Mouse (Mus musculus) embryonic facial prominence, embryonic 14.5 days (tissue): Measurements from ENCODE around the gene Atp6v1f. TPM values are rescaled to one million over a fixed set of nuclear protein-coding genes. Genes with fewer than 3 reads are reported as not detected.

Source experiments
- ATAC-seq: fragments of 200-750 bp; cut with Nextera tagmentation; 2 replicates; pipeline ENCODE4 v1.8.0; 2017; ENCODE audit warnings: low read depth, moderate number of reproducible peaks, moderate TSS enrichment
- DNase-seq: peaks from one replicate; pipeline ENCODE4 v3.0.0-alpha.2; 2015; ENCODE audit warnings: low spot score
- H3K27ac ChIP-seq: fragments of 300-500 bp; sonication (generic); replicated peaks from 2 replicates; pipeline ENCODE4 v1.5.1; 2014; ENCODE audit warnings: low read depth, mild to moderate bottlenecking, low read length, moderate library complexity
- H3K27me3 ChIP-seq: fragments of 300-500 bp; sonication (generic); replicated peaks from 2 replicates; pipeline ENCODE4 v1.6.1; 2014; ENCODE audit warnings: low read length; ENCODE audit not compliant: control insufficient read depth, insufficient read depth
- H3K36me3 ChIP-seq: fragments of 300-500 bp; sonication (generic); 2 replicates; pipeline ENCODE4 v1.6.1; 2014; ENCODE audit warnings: low read length, mixed read lengths; ENCODE audit not compliant: control insufficient read depth, insufficient read depth
- H3K4me1 ChIP-seq: fragments of 300-500 bp; sonication (generic); 2 replicates; pipeline ENCODE4 v1.6.1; 2014; ENCODE audit warnings: antibody characterized with exemption, low read length; ENCODE audit not compliant: control insufficient read depth, insufficient read depth
- H3K4me2 ChIP-seq: fragments of 300-500 bp; sonication (generic); 2 replicates; pipeline ENCODE4 v1.6.1; 2014; ENCODE audit warnings: low read depth, mild to moderate bottlenecking, low read length, moderate library complexity, mixed read lengths
- H3K4me3 ChIP-seq: fragments of 300-500 bp; sonication (generic); 2 replicates; pipeline ENCODE4 v1.5.1; 2014; ENCODE audit warnings: low read depth, mild to moderate bottlenecking, low read length
- H3K9ac ChIP-seq: fragments of 300-500 bp; sonication (generic); 2 replicates; pipeline ENCODE4 v1.6.1; 2014; ENCODE audit warnings: low read depth, mild to moderate bottlenecking, low read length, moderate library complexity, mixed read lengths
- H3K9me3 ChIP-seq: fragments of 300-500 bp; sonication (generic); 2 replicates; pipeline ENCODE4 v1.6.1; 2016; ENCODE audit warnings: low read length; ENCODE audit not compliant: control insufficient read depth
- WGBS: fragments of 180-500 bp; shearing (Covaris S2); extraction: QIAGEN DNeasy Blood & Tissue Kit; methylation state at CpG from one replicate; pipeline ENCODE4 v1.1.7; 2014; 5-methylcytosine and 5-hydroxymethylcytosine counted together
- polyA plus RNA-seq: library from polyadenylated mRNA; unstranded; fragments of >200 nt; fragmentation: Nextera tagmentation; extraction: Ambion mirVana; gene quantifications from 2 replicates; pipeline ENCODE4 v1.2.1, GENCODE M21; 2014

Atp6v1f gene
- polyA plus RNA-seq, 1 experiment from 2014 or later = 215 TPM

GRCm38 (mm10) chr6:29432676-29433037 is 34.9 kb upstream of the Atp6v1f start:
- Histone ChIP-seq H3K27ac (no peak overlapping the region; the same call in 1 of the 2 replicates), H3K4me3 (peak overlapping the region; percentile 71), H3K36me3 (no peaks in the 10 kb centered on the region), H3K27me3 (peaks cover 14% of the 10 kb centered on the region), H3K9ac (peak overlapping the region; percentile 83), H3K4me2 (peak overlapping the region; percentile 84), H3K4me1 (peaks cover 34% of the 10 kb centered on the region), H3K9me3 (no peaks in the 10 kb centered on the region)
- DNase-seq = peak; percentile 9
- no peak for ATAC-seq

DNA sequence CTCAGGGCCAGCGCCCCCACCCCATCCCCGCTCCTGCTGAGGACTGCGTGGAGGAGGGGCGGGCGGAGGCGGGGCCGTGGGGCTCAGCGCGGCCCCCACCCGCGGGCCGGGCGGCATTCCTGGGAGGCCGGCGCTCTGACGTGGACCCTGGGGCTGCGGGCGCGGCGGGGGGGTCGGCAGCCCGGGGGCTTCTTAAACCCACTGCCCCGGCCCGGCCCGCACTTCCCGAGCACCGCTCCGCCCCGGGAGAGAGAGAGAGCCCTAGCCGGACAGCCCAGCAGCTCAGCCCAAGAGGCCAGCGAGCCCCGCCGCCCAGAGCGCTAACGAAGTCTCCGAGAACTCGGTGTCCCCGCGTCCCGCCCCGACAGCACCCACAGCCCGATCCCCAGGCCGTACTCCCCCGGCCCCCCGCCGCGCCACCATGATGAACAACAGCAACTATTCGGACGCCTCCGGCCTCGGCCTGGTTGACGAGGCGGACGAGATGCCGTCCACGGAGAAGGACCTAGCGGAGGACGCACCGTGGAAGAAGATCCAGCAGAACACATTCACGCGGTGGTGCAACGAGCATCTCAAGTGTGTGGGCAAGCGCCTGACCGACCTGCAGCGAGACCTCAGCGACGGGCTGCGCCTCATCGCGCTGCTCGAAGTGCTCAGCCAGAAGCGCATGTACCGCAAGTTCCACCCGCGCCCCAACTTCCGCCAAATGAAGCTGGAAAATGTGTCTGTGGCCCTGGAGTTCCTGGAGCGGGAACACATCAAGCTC is 34.3 kb upstream of the Atp6v1f start, which contains the start of gene Flnc:
TSS of gene Flnc (plus strand) at position 219 of the 766 bp plus-strand sequence.
- 1% methylated on average over 52 of the region's 77 CpGs for WGBS
- H3K4me2 ChIP-seq = peak within 1 kb of the TSS; percentile 84
- peaks cover 5% of the 10 kb centered on the region; the same call in 1 of the 2 replicates for H3K36me3 ChIP-seq
- H3K27me3 ChIP-seq = peaks cover 14% of the 10 kb centered on the region
- DNase-seq = peak; percentile 67
- ATAC-seq = peak; percentile 9; the same call in 1 of the 2 replicates
- peak within 1 kb of the TSS; percentile 83 for H3K9ac ChIP-seq
- H3K4me1 ChIP-seq = peaks cover 34% of the 10 kb centered on the region
- peak within 1 kb of the TSS; percentile 71 for H3K4me3 ChIP-seq
- H3K9me3 ChIP-seq = no peaks in the 10 kb centered on the region
- H3K27ac ChIP-seq = peak within 1 kb of the TSS; percentile 91

- Histone ChIP-seq H3K4me2 (peak overlapping the region; percentile 84), H3K36me3 (peaks cover 11% of the 10 kb centered on the region), H3K9ac (peak overlapping the region; percentile 83), H3K4me1 (peaks cover 34% of the 10 kb centered on the region), H3K4me3 (peak overlapping the region; percentile 71), H3K27me3 (peaks cover 14% of the 10 kb centered on the region), H3K9me3 (no peaks in the 10 kb centered on the region), H3K27ac (peak overlapping the region; percentile 91)
- ATAC-seq (no peak), DNase-seq (peak; percentile 46)
- 5% methylated on average over 25 of the region's 27 CpGs for WGBS
These were observed 33.4 kb upstream of the Atp6v1f start for GRCm38 (mm10) chr6:29433804-29434795.

GRCm38 (mm10) chr6:29434911-29435691 is 32.4 kb upstream of the Atp6v1f start:
- Histone ChIP-seq H3K36me3 (peaks cover 17% of the 10 kb centered on the region), H3K9ac (peak overlapping the region; percentile 83), H3K4me1 (peaks cover 34% of the 10 kb centered on the region), H3K9me3 (no peaks in the 10 kb centered on the region), H3K27ac (peak overlapping the region; percentile 91), H3K4me2 (peak overlapping the region; percentile 84), H3K27me3 (peaks cover 14% of the 10 kb centered on the region), H3K4me3 (peak overlapping the region; percentile 71)
- WGBS = 0% methylated on average over 10 of the region's 13 CpGs
- ATAC-seq = peak; percentile 79
- peak; percentile 94 for DNase-seq

DNA sequence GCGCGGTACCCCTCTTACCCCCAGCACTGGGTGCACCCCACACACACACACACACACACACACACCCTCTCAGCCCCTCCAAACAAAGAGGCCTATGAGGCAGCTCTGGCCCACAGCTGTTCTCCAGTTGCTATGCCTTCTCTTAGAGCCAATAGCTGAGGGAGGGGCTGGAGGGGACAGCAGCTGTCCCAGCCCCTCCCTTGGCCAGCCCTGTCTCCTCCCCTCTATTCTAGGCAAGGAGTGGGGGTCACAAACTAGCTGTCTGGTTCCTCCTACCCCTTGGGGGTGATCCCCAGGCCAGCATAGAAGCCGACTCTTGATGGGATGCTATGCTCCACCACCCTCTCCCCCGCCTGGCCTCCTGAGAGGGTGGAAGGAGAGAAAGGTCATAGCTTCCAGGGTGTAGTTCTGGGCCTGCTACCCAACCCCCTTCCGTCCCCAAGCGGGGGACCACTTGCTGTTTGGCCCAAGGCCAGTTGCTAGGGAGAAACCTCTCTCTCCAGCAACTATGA is 31.5 kb upstream of the Atp6v1f start:
- Histone ChIP-seq H3K4me1 (peaks cover 34% of the 10 kb centered on the region), H3K4me2 (peak overlapping the region; percentile 84), H3K4me3 (peak overlapping the region; percentile 71), H3K27ac (peak overlapping the region; percentile 91), H3K36me3 (peaks cover 26% of the 10 kb centered on the region), H3K9me3 (no peaks in the 10 kb centered on the region), H3K9ac (peak overlapping the region; percentile 83), H3K27me3 (peaks cover 14% of the 10 kb centered on the region)
- 4% methylated on average over 5 of the region's 6 CpGs for WGBS
- ATAC-seq = peak; percentile 70
- peak; percentile 94 for DNase-seq

DNA sequence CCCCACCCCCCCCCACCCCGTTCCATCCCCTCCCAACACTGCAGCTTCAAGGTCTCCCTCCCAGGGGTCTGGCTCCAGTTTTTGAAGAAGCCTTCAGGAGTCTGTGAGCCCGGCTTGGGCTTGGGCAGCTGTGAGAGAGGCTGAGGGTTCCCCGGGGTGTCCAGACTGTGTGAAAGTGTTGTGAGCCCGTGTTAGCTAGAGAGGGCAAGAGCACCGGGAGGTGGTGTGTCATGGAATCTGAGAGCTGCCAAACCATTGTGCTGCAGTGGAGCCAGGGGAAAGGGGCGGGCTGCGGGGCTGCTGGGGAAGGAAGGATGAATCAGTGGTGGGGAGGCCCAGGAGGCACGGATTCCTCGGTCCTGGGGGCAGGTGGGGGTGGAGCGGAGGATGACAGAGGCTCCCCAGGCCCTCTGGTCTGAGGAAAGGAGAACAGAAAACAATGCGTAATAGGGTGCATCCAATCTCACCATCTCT is 31.0 kb upstream of the Atp6v1f start:
- H3K4me2 ChIP-seq = peak overlapping the region; percentile 84
- H3K27me3 ChIP-seq = peaks cover 14% of the 10 kb centered on the region
- H3K27ac ChIP-seq = peak overlapping the region; percentile 91
- H3K9me3 ChIP-seq = no peaks in the 10 kb centered on the region
- DNase-seq = peak; percentile 81
- H3K4me3 ChIP-seq = peak overlapping the region; percentile 71
- peaks cover 31% of the 10 kb centered on the region for H3K4me1 ChIP-seq
- peak overlapping the region; percentile 83 for H3K9ac ChIP-seq
- WGBS = 6% methylated on average over 11 of the region's 11 CpGs
- H3K36me3 ChIP-seq = peaks cover 31% of the 10 kb centered on the region
- ATAC-seq = peak; percentile 28

- peaks cover 58% of the 10 kb centered on the region for H3K36me3 ChIP-seq
- ATAC-seq (no peak), DNase-seq (peak; percentile 68)
- no peak overlapping the region for H3K9ac ChIP-seq
- WGBS = 86% methylated on average over 2 of the region's 4 CpGs
- no peaks in the 10 kb centered on the region for H3K9me3 ChIP-seq
- no peak overlapping the region for H3K4me2 ChIP-seq
- 0 out of 2 replicates have a peak, but pooled peaks cover 4% of the 10 kb centered on the region for H3K27me3 ChIP-seq
- no peak overlapping the region for H3K4me3 ChIP-seq
- H3K27ac ChIP-seq = no peak overlapping the region
- H3K4me1 ChIP-seq = peaks cover 13% of the 10 kb centered on the region
These were observed 28.3 kb upstream of the Atp6v1f start for GRCm38 (mm10) chr6:29439251-29439650.
